Mouse (Mus musculus): ENCODE results near the gene Kcnk6. TPM values are rescaled to one million over a fixed set of nuclear protein-coding genes. Genes with fewer than 3 reads are reported as not detected.
"Not testable (repeated sequence)": the region's sequence is repeated elsewhere in the genome, so short reads cannot be mapped to it uniquely, and the experiment has no call there.

The Kcnk6 gene
- total RNA-seq, 2 experiments from 2014 or later, result 3.8 to 4.4 TPM

DNA sequence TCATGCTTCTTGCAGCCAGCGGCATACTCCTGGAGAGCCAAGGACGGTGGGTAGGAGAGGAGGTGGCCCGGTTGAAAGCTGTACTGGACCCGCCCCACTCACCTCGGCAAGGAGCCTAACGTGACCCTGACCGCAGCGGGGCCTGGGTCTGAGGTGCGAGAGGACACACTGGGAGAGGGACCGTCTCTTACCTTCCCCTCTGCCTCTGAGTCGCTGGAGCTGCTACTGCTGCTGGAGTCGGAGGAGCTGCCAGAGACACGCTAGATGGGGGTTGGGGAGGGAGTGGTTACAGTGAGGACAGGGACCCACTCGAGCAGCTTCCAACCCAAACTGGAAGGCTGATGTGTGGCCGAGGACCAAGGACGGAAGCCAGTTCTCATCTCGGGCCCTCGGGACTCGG lies 15.4 kb upstream of the Kcnk6 start:
- peak; percentile 27 to 41 for DNase-seq

DNA sequence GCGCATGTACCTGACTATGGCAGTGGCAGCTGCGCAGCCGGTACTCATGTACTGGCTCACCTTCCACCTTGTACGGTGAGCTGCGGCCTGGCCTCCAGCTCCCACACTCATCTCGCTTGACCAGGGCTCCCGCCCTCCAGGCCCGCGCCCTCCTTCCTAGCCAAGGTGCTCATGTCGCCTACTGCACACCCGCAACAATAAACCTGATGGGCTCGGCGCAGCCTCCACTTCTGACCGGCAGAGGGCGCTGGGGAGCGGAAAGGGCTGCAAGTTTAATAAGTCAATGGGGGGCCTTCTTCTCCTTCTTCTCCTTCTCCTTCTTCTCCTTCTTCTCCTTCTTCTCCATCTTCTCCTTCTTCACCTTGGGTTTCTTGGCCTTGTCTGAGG lies 15.0 kb upstream of the Kcnk6 start:
- intact Hi-C loops (cut with DNase I), result loop anchor here (2.0 to 5.0 kb wide), 2 partner anchors 49 to 120 kb away; partner anchors contain the start of gene Ryr1

More for the DNA sequence above, 15.4 kb upstream of the Kcnk6 start:
- intact Hi-C loops (cut with DNase I), result loop anchor here (2.0 to 5.0 kb wide), 2 partner anchors 49 to 120 kb away; partner anchors contain the start of gene Ryr1

DNA sequence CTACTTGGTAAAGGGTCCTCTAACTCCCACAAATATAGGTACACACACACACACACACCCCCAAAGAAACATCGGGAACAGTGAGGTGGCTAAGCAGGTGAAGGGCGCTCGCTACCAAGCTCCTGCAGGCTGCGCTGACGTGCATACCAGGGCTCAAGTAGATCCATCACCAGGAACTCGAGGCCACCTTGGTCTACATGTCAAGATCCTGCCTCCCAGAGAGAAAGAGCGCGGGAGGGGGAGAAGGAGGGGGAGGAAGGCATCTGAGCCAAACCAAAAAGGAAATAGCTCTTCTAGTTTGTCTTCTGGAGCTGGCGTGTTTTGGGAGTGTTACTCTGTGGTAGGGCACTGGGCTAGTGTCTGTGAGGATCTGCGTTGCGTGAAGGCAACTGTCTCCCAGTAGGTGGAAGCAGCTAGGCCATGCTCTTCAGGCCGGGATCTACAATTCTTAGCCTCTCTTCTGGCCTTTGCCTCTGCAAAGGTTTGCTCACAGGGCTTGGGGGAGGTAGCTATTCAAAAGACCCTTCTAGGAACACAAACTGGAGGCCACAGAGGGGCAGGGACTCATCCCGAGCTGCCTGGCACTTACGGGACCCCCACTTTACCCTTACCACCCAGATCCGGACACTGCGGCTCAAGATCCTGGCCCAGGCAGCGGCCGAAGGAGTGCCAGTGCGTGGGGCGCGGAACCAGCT lies 14.5 kb upstream of the Kcnk6 start:
- intact Hi-C loops (cut with DNase I), result loop anchor here (2.0 to 5.0 kb wide), 2 partner anchors 50 to 119 kb away; partner anchors contain the start of gene Ryr1
- DNase-seq, result no peak

More for the DNA sequence above, 15.0 kb upstream of the Kcnk6 start:
- peak; percentile 86 to 92 for DNase-seq

DNA sequence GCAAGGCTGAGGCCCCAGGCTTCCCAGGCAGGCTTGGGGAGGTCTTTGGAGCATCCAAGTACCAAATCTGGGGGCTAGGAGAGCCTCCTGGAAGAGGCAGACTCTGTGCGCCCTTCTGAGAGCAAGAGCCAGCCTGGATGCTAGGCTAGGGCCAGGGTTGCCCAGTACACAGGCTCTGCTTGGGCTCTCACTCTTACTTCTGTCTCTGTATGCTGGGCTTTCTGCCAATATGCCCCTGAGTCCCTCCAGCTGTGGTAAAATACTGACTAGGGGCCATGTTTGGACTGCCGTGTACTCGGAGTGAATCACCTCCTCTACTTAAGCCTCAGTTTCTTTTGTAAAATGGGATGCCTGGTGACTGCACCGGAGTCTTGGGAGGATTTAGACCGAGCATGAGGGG lies 13.7 kb upstream of the Kcnk6 start:
- DNase-seq, result no peak
- intact Hi-C loops (cut with DNase I), result loop anchor here (2.0 to 5.0 kb wide), 2 partner anchors 51 to 119 kb away; partner anchors contain the start of gene Ryr1

DNA sequence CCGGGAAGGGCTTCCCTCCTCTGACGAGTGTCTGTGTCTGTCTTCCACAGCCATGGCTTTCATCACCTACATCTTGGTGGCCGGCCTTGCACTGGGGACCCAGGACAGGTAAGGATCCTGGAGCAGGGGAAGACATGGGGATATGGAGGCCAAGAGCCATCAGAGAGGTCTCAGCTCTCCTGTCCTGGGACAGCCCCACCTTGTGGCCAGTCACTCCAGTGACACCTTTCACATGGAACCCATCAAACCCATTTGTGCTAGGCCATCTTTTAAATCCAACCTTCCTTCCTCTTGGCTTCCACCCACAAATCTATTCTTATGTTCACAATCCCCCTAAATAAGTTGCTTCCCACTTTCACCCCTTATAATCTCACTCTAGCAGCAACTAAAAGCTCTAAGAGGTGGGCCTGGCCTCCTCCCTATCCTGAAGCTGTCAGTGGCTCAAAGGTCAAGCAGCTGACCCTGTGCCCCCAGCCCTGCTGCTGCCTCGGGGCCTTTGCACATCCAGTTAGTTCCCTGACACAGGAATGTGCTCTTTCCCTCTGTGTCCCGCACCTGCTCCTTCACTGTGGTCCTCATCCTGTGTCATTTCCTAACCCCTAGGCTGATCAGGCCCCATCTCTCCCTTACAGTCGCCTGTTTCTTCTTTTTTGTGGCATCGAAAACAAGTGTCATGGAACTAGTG lies 12.6 kb upstream of the Kcnk6 start:
- peak; percentile 37 to 41 for DNase-seq
- intact Hi-C loops (cut with DNase I), result loop anchor here (5.0 kb wide), 1 partner anchor 118 kb away; the partner anchor contains the start of gene Ryr1

DNA sequence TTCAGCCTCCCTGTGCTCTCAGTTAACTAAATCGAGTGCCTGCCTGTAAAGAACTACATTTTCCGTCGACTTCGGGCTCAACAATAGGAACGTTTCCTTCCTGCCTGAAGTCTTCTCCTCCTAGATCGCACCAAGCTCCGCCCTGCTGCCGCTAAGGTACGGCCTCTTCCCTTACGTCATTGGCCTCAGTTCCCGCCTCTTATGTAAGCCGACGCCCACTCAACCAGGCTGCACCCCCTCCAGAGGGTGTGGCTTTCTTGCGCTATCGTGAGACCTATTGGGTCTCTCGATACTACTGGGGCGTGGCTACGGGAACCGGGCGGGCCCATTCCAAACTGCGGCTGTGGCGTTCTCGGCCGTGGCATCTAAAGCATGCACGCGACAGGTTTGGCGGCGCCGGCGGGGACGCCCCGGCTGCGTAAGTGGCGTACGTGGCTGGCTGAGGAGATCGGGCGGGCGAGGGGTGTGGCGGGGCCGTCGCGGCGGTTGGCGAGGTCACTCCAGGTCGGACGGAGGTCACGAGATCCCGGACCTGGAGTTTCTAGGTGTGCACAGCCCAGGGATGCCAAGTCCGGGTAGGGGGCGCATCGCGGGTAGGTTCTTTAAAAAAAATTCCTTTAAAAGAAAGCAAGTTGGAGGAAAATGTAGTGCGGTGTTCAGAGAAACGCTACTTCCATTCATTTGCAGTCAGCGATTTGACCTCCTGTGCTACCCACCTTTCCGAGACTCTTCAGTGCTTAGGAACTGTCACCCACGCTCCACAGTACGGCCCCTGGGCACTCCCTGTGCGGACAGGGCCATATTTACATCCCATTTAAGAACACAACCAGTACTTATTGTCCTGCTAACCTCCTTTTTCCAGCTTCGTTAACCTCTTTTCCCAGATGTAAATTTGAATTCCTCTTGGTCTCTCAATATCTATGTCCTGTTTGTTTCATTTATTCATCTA lies 6.0 kb upstream of the Kcnk6 start, which contains the start of gene Yif1b:
Gene Yif1b, plus strand, starts transcription at position 311 of the 949 bp plus-strand sequence.
- intact Hi-C loops (cut with DNase I), result loop anchor here (2.0 kb wide), 1 partner anchor 57 kb away; the partner anchor contains the start of gene Psmd8
- peak; percentile 95 to 97 for DNase-seq

DNA sequence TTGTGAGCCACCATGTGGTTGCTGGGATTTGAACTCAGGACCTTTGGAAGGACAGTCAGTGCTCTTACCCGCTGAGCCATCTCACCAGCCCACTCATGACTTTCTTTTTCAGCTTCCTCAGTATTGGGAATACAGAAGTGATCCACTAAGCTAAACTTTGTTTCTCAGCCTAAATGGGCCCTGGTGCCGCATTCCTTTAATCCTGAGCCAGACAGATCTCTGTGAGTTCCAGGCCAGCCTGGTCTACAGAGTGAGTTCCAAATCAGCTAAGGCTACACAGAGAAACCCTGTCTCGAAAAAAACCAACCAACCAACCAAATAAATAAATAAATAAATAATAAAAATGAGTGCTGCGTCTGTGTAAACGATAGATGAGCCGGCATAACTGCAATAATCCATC lies 5.3 kb upstream of the Kcnk6 start:
- DNase-seq; intact Hi-C loops (cut with DNase I): not testable (repeated sequence)

DNA sequence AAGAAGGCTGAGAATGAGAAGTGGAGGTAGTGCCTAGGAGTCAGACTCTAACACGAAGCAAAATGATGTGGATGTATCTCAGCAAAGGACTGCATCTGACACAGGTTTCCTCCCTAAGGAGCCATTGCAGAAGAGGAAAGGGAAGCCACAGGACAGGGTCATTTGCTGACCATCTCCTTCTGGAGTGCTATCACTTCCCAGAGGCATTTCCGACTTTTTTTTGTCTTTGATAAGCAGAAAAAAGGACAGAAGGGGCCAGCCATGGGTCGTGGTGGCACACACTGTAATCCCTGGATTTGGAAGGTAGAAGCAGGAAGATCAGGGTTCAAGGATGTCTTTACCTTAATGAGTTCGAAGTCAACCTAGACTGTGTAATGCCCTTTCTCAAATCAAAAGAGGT lies 4.3 kb upstream of the Kcnk6 start:
- intact Hi-C loops (cut with DNase I), result no loop called here
- no peak for DNase-seq

DNA sequence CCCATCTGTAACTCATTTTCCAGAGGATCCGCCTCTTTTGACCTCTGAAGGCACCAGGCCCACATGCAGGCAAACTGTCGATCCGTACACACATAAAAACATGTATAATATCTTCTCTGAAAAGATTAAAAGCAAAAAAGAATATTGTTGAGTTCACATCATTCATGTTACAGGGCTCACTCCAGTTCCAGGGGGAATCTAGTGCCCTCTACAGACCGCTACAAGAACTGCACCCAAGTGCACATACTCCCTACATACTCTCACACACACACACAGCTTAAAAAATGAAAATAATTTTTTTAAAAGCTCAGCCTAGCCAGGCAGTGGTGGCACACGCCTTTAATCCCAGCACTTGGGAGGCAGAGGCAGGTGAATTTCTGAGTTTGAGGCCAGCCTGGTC lies 2.3 kb upstream of the Kcnk6 start:
- intact Hi-C loops (cut with DNase I), result no loop called here
- DNase-seq, result no peak

DNA sequence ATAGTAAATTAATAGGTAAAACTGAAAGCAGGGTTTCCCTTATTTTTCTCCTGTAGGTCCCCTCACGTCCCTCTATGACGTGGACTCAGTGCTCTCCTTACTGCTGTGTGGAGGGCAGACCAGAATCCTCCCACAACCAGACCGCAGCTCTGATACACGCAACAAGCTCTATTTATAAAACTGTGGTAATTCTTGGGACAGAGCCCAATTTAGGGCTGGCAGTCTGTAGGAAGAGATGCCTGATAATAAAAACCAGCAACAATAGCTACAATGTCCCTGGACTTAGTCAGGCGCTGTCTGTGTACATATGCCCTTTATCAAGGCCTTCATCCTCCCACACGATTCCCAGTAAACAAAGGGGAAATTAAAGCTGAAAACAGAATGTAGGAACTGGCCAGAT lies 1.4 kb upstream of the Kcnk6 start:
- intact Hi-C loops (cut with DNase I), result no loop called here
- peak in 1 of 2 experiments; percentile 49 for DNase-seq

DNA sequence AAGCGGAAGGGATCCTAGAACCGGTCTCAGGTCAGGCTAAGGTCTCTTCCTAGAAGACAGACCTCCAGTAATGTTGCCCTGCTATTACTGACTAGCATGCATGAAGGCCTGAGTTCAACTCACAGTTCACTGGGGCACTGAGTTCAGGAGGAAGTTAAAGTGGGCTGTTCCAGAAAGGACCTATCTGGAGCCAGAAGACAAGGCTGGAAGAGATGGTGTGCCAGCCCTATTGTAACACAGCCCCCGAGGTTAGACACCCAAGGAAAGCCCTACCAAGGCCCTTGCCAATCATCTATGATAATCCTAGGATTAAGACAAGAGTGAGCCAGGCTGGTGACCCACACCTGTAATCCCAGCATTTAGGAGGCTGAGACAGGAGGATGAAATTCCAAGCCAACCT lies 798 bp downstream of the Kcnk6 start:
- intact Hi-C loops (cut with DNase I), result no loop called here
- DNase-seq, result no peak

DNA sequence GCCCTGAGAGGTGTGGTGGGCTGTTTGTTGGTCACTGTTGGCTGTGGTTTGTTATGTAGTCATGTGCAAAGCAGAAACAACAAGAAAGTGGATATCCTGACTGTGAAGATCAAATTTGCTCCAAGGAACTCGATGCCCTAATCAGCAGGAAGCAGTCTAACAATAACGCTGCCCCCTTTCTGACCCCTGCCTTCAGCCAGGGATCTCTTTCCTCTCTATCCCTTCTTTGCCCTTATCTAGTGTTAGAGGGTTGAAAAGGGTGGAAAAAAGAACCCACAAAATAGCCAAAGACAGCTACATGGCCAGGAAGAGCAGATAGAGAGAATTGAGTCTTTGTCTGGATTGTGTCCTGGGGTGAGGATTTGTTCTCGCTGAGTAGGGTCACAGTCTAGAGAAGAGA lies 1.8 kb downstream of the Kcnk6 start:
- no peak for DNase-seq
- intact Hi-C loops (cut with DNase I), result no loop called here

DNA sequence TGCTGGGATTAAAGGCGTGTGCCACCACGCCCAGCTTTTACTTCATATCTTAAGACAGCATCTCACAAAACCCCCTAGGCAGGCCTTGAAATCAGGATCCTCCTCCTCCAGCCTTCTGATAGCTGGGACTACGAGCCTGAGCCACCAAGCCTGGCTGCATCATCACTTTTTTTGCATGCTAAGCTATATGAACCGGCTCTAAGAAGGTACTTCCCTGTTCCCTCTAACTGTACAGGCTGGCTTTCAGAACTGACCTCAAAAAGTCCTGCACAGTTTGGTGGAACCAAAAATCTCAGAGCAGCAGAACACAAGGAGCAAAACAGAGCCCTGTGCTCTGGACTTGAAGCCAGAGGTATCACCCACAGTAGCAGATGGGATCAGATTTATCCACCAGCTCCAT lies 4.1 kb downstream of the Kcnk6 start:
- DNase-seq, result no peak
- intact Hi-C loops (cut with DNase I), result no loop called here

DNA sequence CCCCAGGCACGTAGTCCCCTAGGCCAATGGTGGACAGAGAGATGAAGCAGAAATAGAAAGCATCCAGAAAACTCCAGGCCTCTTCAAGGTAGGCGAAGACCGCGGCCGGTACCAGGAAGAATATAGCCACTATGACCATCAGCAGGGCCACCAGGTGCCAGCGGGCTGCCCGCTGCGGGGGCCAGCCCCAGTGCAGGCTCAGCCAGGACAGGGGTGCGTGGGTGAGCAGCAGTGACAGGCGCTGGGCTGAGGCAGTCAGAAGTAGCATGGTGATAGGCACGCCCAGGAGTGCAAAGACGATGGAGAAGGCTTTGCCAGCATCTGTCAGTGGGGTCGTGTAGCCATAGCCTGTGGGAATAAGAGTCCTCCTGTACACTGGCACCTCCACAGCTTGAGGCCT lies 6.8 kb downstream of the Kcnk6 start:
- intact Hi-C loops (cut with DNase I), result no loop called here
- no peak for DNase-seq

DNA sequence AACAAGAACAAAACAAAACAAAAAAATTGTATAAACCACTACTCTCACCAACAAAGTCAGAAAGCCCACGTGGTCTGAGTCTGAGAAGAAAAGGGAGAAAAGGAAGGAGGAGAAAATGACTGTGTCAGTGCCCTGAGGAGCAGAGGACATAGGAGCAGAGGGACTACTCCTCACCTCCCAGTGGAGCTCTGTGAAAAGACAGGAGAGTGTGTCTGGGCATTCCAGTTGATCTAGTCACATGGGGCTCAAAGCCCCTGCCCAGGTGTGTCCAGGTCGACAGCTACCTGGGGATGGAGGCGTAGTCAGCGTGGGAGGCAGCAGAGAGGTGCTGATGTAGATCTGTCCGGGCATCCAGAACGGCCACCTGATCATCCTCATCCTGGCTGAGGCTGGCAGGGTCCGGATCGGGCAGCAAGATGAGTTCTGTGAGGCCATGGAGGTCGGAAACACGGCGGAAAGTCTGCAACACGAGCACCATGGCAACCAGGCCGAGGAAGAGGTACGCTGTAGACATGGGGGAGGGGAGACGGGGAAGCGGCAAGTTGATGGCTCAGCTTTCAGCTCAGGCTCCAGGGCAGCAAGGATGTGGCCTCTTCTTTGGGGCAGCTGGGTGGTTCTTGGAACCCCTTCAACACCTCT lies 7.4 kb downstream of the Kcnk6 start:
- intact Hi-C loops (cut with DNase I), result no loop called here
- DNase-seq, result no peak

DNA sequence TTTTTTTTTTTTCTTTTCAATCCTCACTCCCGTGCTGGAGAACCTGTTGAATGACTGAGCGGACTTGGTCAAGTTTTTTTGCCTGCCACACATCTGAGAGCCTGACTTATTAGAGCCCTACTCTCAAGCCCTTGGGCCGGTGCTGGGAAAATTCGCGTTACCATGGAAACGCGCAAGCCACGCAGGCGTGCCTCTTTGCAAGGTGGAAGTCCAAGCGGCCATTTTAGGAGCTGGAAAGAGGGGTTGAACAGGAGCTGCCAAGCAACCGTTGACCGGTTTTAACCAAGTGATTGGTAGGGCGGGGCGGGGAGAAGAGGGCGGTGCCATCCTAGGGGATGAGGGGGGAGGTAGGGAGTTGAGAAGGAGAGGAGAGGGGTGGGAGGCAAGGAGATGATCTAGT lies 17.5 kb downstream of the Kcnk6 start:
- no peak for DNase-seq
- intact Hi-C loops (cut with DNase I), result no loop called here

DNA sequence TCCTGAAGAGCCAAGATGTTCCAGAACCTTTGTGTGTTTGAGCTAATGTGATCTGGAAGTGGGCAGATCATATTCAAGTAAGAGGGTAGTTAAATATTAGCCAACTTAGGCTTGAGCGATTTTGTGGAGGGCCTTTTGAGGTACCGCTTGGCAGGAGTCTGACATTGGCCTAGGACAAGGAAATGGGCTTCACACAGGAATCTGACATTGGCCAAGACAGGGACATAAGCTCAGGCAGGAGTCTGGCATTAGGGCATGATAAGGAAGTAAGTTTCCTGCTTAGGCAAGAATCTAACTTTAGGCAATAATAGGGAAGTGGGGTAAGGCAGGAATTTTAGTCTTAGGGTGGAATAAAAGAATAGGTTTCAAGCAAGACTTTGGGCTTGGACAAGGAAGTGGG lies 18.1 kb downstream of the Kcnk6 start:
- DNase-seq, result no peak
- intact Hi-C loops (cut with DNase I), result no loop called here

DNA sequence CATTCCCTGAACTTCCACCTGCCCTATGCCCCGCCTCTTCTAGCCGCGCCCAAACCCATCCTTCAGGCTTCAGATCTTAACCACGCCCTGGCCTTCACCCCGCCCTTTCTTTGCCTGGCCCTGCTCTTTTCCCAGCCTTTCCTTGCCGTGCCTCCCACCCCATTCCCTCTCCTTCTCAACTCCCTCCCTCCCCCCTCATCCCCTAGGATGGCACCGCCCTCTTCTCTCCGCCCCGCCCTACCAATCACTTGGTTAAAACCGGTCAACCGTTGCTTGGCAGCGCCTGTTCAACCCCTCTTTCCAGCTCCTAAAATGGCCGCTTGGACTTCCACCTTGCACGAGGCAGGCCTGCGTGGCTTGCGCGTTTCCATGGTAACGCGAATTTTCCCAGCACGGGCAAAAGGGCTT lies 18.6 kb downstream of the Kcnk6 start, which contains the start of gene Catsperg1:
Gene Catsperg1, minus strand, starts transcription at position 361 of the 408 bp plus-strand sequence.
- no peak for DNase-seq
- intact Hi-C loops (cut with DNase I), result no loop called here

DNA sequence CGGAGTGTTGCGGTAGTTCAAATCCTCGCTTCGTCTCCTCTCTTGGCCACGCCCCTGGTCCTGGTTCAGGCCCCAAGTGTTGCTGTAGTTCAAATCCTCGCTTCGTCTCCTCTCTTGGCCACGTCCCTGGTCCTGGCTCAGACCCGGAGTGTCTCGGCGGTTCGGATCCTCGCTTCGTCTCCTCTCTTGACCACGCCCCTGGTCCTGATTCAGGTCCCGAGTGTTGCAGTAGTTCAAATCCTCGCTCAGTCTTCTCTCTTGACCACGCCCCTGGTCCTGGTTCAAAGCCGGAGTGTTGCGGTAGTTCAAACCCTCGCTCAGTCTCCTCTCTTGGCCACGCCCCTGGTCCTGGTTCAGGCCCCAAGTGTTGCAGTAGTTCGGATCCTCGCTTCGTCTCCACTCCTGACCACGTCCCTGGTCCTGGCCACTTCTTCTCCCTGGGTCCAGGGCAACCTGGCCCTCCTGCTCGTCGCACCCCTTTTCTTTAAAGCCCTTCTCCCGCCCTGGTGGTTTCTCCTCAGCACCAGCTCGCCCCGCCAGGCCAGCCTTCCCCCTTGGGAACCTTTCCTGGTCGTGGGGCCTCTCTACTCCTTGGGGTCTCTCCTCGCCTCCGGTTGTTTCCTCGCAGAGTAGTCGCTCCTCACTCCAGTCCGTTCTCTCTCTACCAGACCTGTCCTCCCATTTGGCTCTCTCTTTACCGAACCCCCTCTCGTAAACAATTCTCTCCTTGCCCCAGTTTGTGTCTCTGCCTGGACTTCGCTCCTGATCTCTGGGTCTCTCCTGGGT lies 19.3 kb downstream of the Kcnk6 start:
- intact Hi-C loops (cut with DNase I); DNase-seq: not testable (repeated sequence)
